8 mouse cellular contexts compared by ENCODE assay signal in genomic region chr9:107521711-107522399, GRCm38 (mm10). TPM values are rescaled to one million over a fixed set of nuclear protein-coding genes. Genes with fewer than 3 reads are reported as not detected.
DNase-seq lines count a peak whose midpoint lies in the region; ATAC-seq and TF ChIP-seq lines count a peak whose summit lies in the region.

No protein-coding gene starts in this region.

- WGBS in forebrain, embryonic 14.5 days, result 20% methylated on average over 24 of the region's 25 CpGs
- 19% methylated on average over 25 of the region's 25 CpGs for WGBS in liver, embryonic 13.5 days (ENCODE audit: insufficient replicate concordance)
- 14% methylated on average over 25 of the region's 25 CpGs for WGBS in stomach, embryonic 16.5 days

- no peaks in the 10 kb centered on the region for H3K9me3 ChIP-seq in E14TG2a.4 (ENCODE audit: low read length)
- no peaks in the 10 kb centered on the region for H3K9me3 ChIP-seq in forebrain, embryonic 14.5 days (replicated peaks; ENCODE audit: control insufficient read depth, low read length)
- no peaks in the 10 kb centered on the region for H3K9me3 ChIP-seq in liver, embryonic 13.5 days (replicated peaks)
- no peaks in the 10 kb centered on the region for H3K9me3 ChIP-seq in stomach, embryonic 16.5 days (replicated peaks; ENCODE audit: control insufficient read depth, low read length)

- peaks cover 32% of the 10 kb centered on the region for H3K27me3 ChIP-seq in E14TG2a.4 (ENCODE audit: insufficient read depth, low read length)
- H3K27me3 ChIP-seq in forebrain, embryonic 14.5 days (replicated peaks; ENCODE audit: control insufficient read depth, insufficient read depth, low read length), result peaks cover 13% of the 10 kb centered on the region
- peaks cover 48% of the 10 kb centered on the region for H3K27me3 ChIP-seq in liver, embryonic 13.5 days
- peaks cover 15% of the 10 kb centered on the region; the same call in 1 of the 2 replicates for H3K27me3 ChIP-seq in stomach, embryonic 16.5 days (ENCODE audit: control insufficient read depth, insufficient read depth, low read length)

- no peak for TF ChIP-seq CTCF in E14TG2a.4 (conservative IDR thresholded peaks at IDR 0.05; ENCODE audit: low read length)

- peak overlapping the region; percentile 71 for H3K4me3 ChIP-seq in E14TG2a.4 (replicated peaks; ENCODE audit: low read length)
- H3K4me3 ChIP-seq in forebrain, embryonic 14.5 days (ENCODE audit: low read depth, low read length), result no peak overlapping the region
- no peak overlapping the region for H3K4me3 ChIP-seq in liver, embryonic 13.5 days (replicated peaks)
- H3K4me3 ChIP-seq in stomach, embryonic 16.5 days (replicated peaks; ENCODE audit: low read length), result peak overlapping the region; percentile 21

- ATAC-seq in forebrain, embryonic 14.5 days, result peak; percentile 37; the same call in 1 of the 2 replicates
- ATAC-seq in liver, embryonic 13.5 days (ENCODE audit: low read depth), result no peak
- ATAC-seq in stomach, embryonic 16.5 days (ENCODE audit: insufficient read depth, low FRiP score), result peak; percentile 49; the same call in 1 of the 2 replicates
- ATAC-seq in erythroid progenitor cell, adult 5-6 weeks (replicated peaks; ENCODE audit: low FRiP score, poor library complexity, severe bottlenecking), result no peak

- no peak overlapping the region for H3K27ac ChIP-seq in forebrain, embryonic 14.5 days (ENCODE audit: low read depth, low read length)
- no peak overlapping the region for H3K27ac ChIP-seq in liver, embryonic 13.5 days
- no peak overlapping the region for H3K27ac ChIP-seq in stomach, embryonic 16.5 days (ENCODE audit: low read length)

- H3K4me1 ChIP-seq in E14TG2a.4 (replicated peaks; ENCODE audit: low read depth, low read length), result peaks cover 84% of the 10 kb centered on the region
- peaks cover 12% of the 10 kb centered on the region; the same call in 1 of the 2 replicates for H3K4me1 ChIP-seq in forebrain, embryonic 14.5 days (ENCODE audit: control insufficient read depth, insufficient read depth, low read length)
- peaks cover 26% of the 10 kb centered on the region for H3K4me1 ChIP-seq in liver, embryonic 13.5 days (replicated peaks)
- H3K4me1 ChIP-seq in stomach, embryonic 16.5 days (ENCODE audit: control insufficient read depth, insufficient read depth, low read length), result peaks cover 17% of the 10 kb centered on the region

- peak overlapping the region; percentile 32; the same call in 1 of the 2 replicates for H3K9ac ChIP-seq in forebrain, embryonic 14.5 days (ENCODE audit: low read length)
- no peak overlapping the region for H3K9ac ChIP-seq in liver, embryonic 13.5 days
- H3K9ac ChIP-seq in stomach, embryonic 16.5 days (ENCODE audit: low read length), result peak overlapping the region; percentile 33

- peak overlapping the region; percentile 28 for H3K4me2 ChIP-seq in forebrain, embryonic 14.5 days (ENCODE audit: low read length)
- peak overlapping the region; percentile 46 for H3K4me2 ChIP-seq in liver, embryonic 13.5 days
- peak overlapping the region; percentile 46 for H3K4me2 ChIP-seq in stomach, embryonic 16.5 days (ENCODE audit: low read depth, low read length)

- no peaks in the 10 kb centered on the region for H3K36me3 ChIP-seq in E14TG2a.4 (ENCODE audit: insufficient read depth, low read length)
- H3K36me3 ChIP-seq in forebrain, embryonic 14.5 days (ENCODE audit: control insufficient read depth, insufficient read depth, low read length), result 0 out of 2 replicates have a peak, but pooled peaks cover 3% of the 10 kb centered on the region
- no peaks in the 10 kb centered on the region for H3K36me3 ChIP-seq in liver, embryonic 13.5 days
- H3K36me3 ChIP-seq in stomach, embryonic 16.5 days (ENCODE audit: control insufficient read depth, insufficient read depth, low read length), result no peaks in the 10 kb centered on the region

- peak; percentile 36 to 44 for DNase-seq in B cell, adult 2 months
- DNase-seq in forebrain, embryonic 14.5 days (ENCODE audit: low spot score), result no peak
- DNase-seq in liver, embryonic 13.5 days, result no peak
- DNase-seq in right cerebral cortex, adult 18-20 months, result no peak
- no peak for DNase-seq in gastrocnemius, adult 8-10 months (ENCODE audit: low spot score in 2 of 2)

RNA-seq across cellular contexts. Expression of gene Tmem115, which starts 11.9 kb away (rescaled TPM):
- polyA plus RNA-seq in forebrain, embryonic 14.5 days (2014; fragmentation: Nextera tagmentation; extraction: Ambion mirVana), result 44.4 and 53.4 TPM in 2 replicates
- polyA plus RNA-seq in liver, embryonic 13.5 days (2015; fragmentation: Nextera tagmentation; extraction: Ambion mirVana), result 16.5 and 18.3 TPM in 2 replicates
- 38.1 and 40.2 TPM in 2 replicates for polyA plus RNA-seq in stomach, embryonic 16.5 days (2015; fragmentation: Nextera tagmentation; extraction: Ambion mirVana)
- total RNA-seq in erythroid progenitor cell, adult 5-6 weeks (2015; ENCODE audit: low replicate concordance), result 0.72 and 3.8 TPM in 2 replicates
- total RNA-seq in erythroid progenitor cell, adult 5-6 weeks (2017; ENCODE audit: low replicate concordance), result 2.6 and 8.4 TPM in 2 replicates
- total RNA-seq in gastrocnemius, adult 8-10 months (2022), result 10 to 100 TPM; 15.4 to 19.0 (median 16.6) TPM

RNA-seq across cellular contexts. Expression of gene Cyb561d2, which starts 20.1 kb away (rescaled TPM):
- polyA plus RNA-seq in forebrain, embryonic 14.5 days (2014; fragmentation: Nextera tagmentation; extraction: Ambion mirVana), result 33.1 and 38.0 TPM in 2 replicates
- 17.4 and 17.7 TPM in 2 replicates for polyA plus RNA-seq in liver, embryonic 13.5 days (2015; fragmentation: Nextera tagmentation; extraction: Ambion mirVana)
- 27.4 and 30.0 TPM in 2 replicates for polyA plus RNA-seq in stomach, embryonic 16.5 days (2015; fragmentation: Nextera tagmentation; extraction: Ambion mirVana)
- total RNA-seq in erythroid progenitor cell, adult 5-6 weeks (2015; ENCODE audit: low replicate concordance), result not detected in 2 replicates
- 1.8 and 2.9 TPM in 2 replicates for total RNA-seq in erythroid progenitor cell, adult 5-6 weeks (2017; ENCODE audit: low replicate concordance)
- 1 to 10 TPM; 3.5 to 4.9 (median 4.2) TPM for total RNA-seq in gastrocnemius, adult 8-10 months (2022)

RNA-seq across cellular contexts. Expression of gene Nprl2, which starts 20.2 kb away (rescaled TPM):
- polyA plus RNA-seq in forebrain, embryonic 14.5 days (2014; fragmentation: Nextera tagmentation; extraction: Ambion mirVana), result 83.2 and 83.8 TPM in 2 replicates
- polyA plus RNA-seq in liver, embryonic 13.5 days (2015; fragmentation: Nextera tagmentation; extraction: Ambion mirVana), result 14.3 and 16.0 TPM in 2 replicates
- polyA plus RNA-seq in stomach, embryonic 16.5 days (2015; fragmentation: Nextera tagmentation; extraction: Ambion mirVana), result 40.8 and 42.6 TPM in 2 replicates
- 1.4 and 31.4 TPM in 2 replicates for total RNA-seq in erythroid progenitor cell, adult 5-6 weeks (2015; ENCODE audit: low replicate concordance)
- total RNA-seq in erythroid progenitor cell, adult 5-6 weeks (2017; ENCODE audit: low replicate concordance), result 1.1 and 1.2 TPM in 2 replicates
- 10 to 100 TPM; 10.4 to 13.4 (median 11.0) TPM for total RNA-seq in gastrocnemius, adult 8-10 months (2022)

RNA-seq across cellular contexts. Expression of gene Zmynd10, which starts 25.2 kb away (rescaled TPM):
- polyA plus RNA-seq in forebrain, embryonic 14.5 days (2014; fragmentation: Nextera tagmentation; extraction: Ambion mirVana), result 4.3 and 4.6 TPM in 2 replicates
- 0.21 TPM in 1 of 2 replicates, not detected in the other for polyA plus RNA-seq in liver, embryonic 13.5 days (2015; fragmentation: Nextera tagmentation; extraction: Ambion mirVana)
- polyA plus RNA-seq in stomach, embryonic 16.5 days (2015; fragmentation: Nextera tagmentation; extraction: Ambion mirVana), result 0.76 and 1.6 TPM in 2 replicates
- not detected in 2 replicates for total RNA-seq in erythroid progenitor cell, adult 5-6 weeks (2015; ENCODE audit: low replicate concordance)
- not detected in 2 replicates for total RNA-seq in erythroid progenitor cell, adult 5-6 weeks (2017; ENCODE audit: low replicate concordance)
- total RNA-seq in gastrocnemius, adult 8-10 months (2022), result under 1 TPM in 1 of 4 experiments, not detected in 3; 0.22 TPM

RNA-seq across cellular contexts. Expression of gene Rassf1, which starts 29.5 kb away (rescaled TPM):
- 34.7 and 37.1 TPM in 2 replicates for polyA plus RNA-seq in forebrain, embryonic 14.5 days (2014; fragmentation: Nextera tagmentation; extraction: Ambion mirVana)
- 17.5 and 18.2 TPM in 2 replicates for polyA plus RNA-seq in liver, embryonic 13.5 days (2015; fragmentation: Nextera tagmentation; extraction: Ambion mirVana)
- 63.8 and 72.2 TPM in 2 replicates for polyA plus RNA-seq in stomach, embryonic 16.5 days (2015; fragmentation: Nextera tagmentation; extraction: Ambion mirVana)
- 24.5 and 35.2 TPM in 2 replicates for total RNA-seq in erythroid progenitor cell, adult 5-6 weeks (2015; ENCODE audit: low replicate concordance)
- 31.4 and 31.7 TPM in 2 replicates for total RNA-seq in erythroid progenitor cell, adult 5-6 weeks (2017; ENCODE audit: low replicate concordance)
- total RNA-seq in gastrocnemius, adult 8-10 months (2022), result 10 to 100 TPM in 3 of 4 experiments, 1 to 10 TPM in 1; 9.3 to 14.4 (median 11.9) TPM

Comparison
In these comparisons a context has a peak if more than half of its experiments do, and no peak if none do; other contexts are left out.
1. DNase-seq: peak in B cell, adult 2 months (2 of 2); none in forebrain, embryonic 14.5 days (single experiment), liver, embryonic 13.5 days (single experiment), right cerebral cortex, adult 18-20 months (single experiment) and gastrocnemius, adult 8-10 months (0 of 2).
2. H3K4me3 ChIP-seq: peak in E14TG2a.4 (single experiment) and stomach, embryonic 16.5 days (single experiment); none in forebrain, embryonic 14.5 days (single experiment) and liver, embryonic 13.5 days (single experiment).
3. ATAC-seq: peak in forebrain, embryonic 14.5 days (single experiment) and stomach, embryonic 16.5 days (single experiment); none in liver, embryonic 13.5 days (single experiment) and erythroid progenitor cell, adult 5-6 weeks (single experiment).
4. Peak in every context shown above with its lines, with median percentiles within 50 percentile points of each other: H3K4me2 ChIP-seq.